Mouse (Mus musculus) erythroblast, embryonic 14.5 days (primary cell): ENCODE data around the gene Zfp385b.

Source experiments
- GATA1 ChIP-seq: IDR thresholded peaks from 2 replicates; pipeline ENCODE4 v1.6.1; 2012; ENCODE audit warnings: low read length, inconsistent platforms, mixed read lengths
- TAL1 ChIP-seq: IDR thresholded peaks from 3 replicates; pipeline ENCODE4 v1.6.1; 2012; ENCODE audit warnings: low read length, inconsistent platforms, mixed read lengths

GRCm38 (mm10) chr2:77746417-77746816 is 73.0 kb downstream of the Zfp385b start:
- TF ChIP-seq GATA1 (no peak), TAL1 (no peak)
